Mouse (Mus musculus) megakaryocyte, embryonic 14.5 days (primary cell): ENCODE measurements around the gene Ctdsp2.

Source experiments
- FLI1 ChIP-seq: IDR thresholded peaks from 2 replicates; pipeline ENCODE4 v1.6.1; 2012; ENCODE audit warnings: low read length, inconsistent platforms, mixed read lengths
- GATA1 ChIP-seq: IDR thresholded peaks from 3 replicates; pipeline ENCODE4 v1.6.1; 2012; ENCODE audit warnings: mixed read lengths, low read length, inconsistent platforms, borderline replicate concordance

GRCm38 (mm10) chr10:127016488-127016887 lies 38.0 kb downstream of the Ctdsp2 start:
- TF ChIP-seq GATA1 (no peak), FLI1 (no peak)
